Mouse (Mus musculus) erythroid progenitor cell, adult 5-6 weeks (primary cell): Measurements from ENCODE around the gene Actrt2. TPM values are rescaled to one million over a fixed set of nuclear protein-coding genes. Genes with fewer than 3 reads are reported as not detected.

Experiments used
- ATAC-seq: replicated peaks from 2 replicates; pipeline ENCODE4 v1.8.0; 2016; ENCODE audit warnings: moderate number of reproducible peaks, mild to moderate bottlenecking, moderate TSS enrichment, inconsistent platforms; ENCODE audit not compliant: poor library complexity, low FRiP score, severe bottlenecking
- total RNA-seq, 2 experiments: library from RNA; stranded (forward) in 1 of 2; stranded (reverse) in 1 of 2; fragments of 150-400 nt in 1 of 2; fragments of 186-747, 209-891 nt in 1 of 2; gene quantifications; 2 replicates each; pipeline versions ENCODE4 v1.2.3 to v1.2.4; 2015 to 2017; ENCODE audit warnings: low replicate concordance in 2 of 2

The Actrt2 gene
- total RNA-seq (2015; ENCODE audit: low replicate concordance) (not detected in 2 replicates), total RNA-seq (2017; ENCODE audit: low replicate concordance) (not detected in 2 replicates)

- ATAC-seq = no peak
Observed at GRCm38 (mm10) chr4:154667767-154668166, at the start of gene Actrt2. Gene Actrt2 (minus strand): TSS chr4:154667867.

GRCm38 (mm10) chr4:154709391-154710107 is 41.9 kb upstream of the Actrt2 start:
- no peak for ATAC-seq

- no peak for ATAC-seq
Observed at GRCm38 (mm10) chr4:154708811-154709210, 41.1 kb upstream of the Actrt2 start.

- ATAC-seq = no peak
Observed at GRCm38 (mm10) chr4:154708223-154708622, 40.6 kb upstream of the Actrt2 start.

- ATAC-seq = no peak
Observed at GRCm38 (mm10) chr4:154707521-154707920, 39.9 kb upstream of the Actrt2 start.

GRCm38 (mm10) chr4:154706442-154706841 is 38.8 kb upstream of the Actrt2 start:
- no peak for ATAC-seq

- no peak for ATAC-seq
Observed at GRCm38 (mm10) chr4:154705681-154706080, 38.0 kb upstream of the Actrt2 start.

- ATAC-seq = no peak
Observed at GRCm38 (mm10) chr4:154705056-154705455, 37.4 kb upstream of the Actrt2 start.

GRCm38 (mm10) chr4:154704591-154704990 is 36.9 kb upstream of the Actrt2 start:
- no peak for ATAC-seq

GRCm38 (mm10) chr4:154703426-154704070 is 35.9 kb upstream of the Actrt2 start:
- no peak for ATAC-seq

GRCm38 (mm10) chr4:154702931-154703330 is 35.3 kb upstream of the Actrt2 start:
- no peak for ATAC-seq

- no peak for ATAC-seq
Observed at GRCm38 (mm10) chr4:154702186-154702585, 34.5 kb upstream of the Actrt2 start.

- no peak for ATAC-seq
Observed at GRCm38 (mm10) chr4:154700921-154701412, 33.3 kb upstream of the Actrt2 start.

- no peak for ATAC-seq
Observed at GRCm38 (mm10) chr4:154700436-154700835, 32.8 kb upstream of the Actrt2 start.

GRCm38 (mm10) chr4:154699236-154699635 is 31.6 kb upstream of the Actrt2 start:
- ATAC-seq = peak; percentile 92

GRCm38 (mm10) chr4:154698631-154699030 is 31.0 kb upstream of the Actrt2 start:
- ATAC-seq = 0 out of 2 replicates have a peak, but pooled peaks have one; percentile 1

- ATAC-seq = no peak
Observed at GRCm38 (mm10) chr4:154698021-154698590, 30.4 kb upstream of the Actrt2 start.

GRCm38 (mm10) chr4:154697476-154697875 is 29.8 kb upstream of the Actrt2 start:
- no peak for ATAC-seq

GRCm38 (mm10) chr4:154696552-154696951 is 28.9 kb upstream of the Actrt2 start:
- no peak for ATAC-seq

- ATAC-seq = no peak
Observed at GRCm38 (mm10) chr4:154696146-154696545, 28.5 kb upstream of the Actrt2 start.

GRCm38 (mm10) chr4:154694361-154694760 is 26.7 kb upstream of the Actrt2 start:
- no peak for ATAC-seq
